Mouse (Mus musculus): ENCODE measurements around the gene Cpt1b. TPM values are rescaled to one million over a fixed set of nuclear protein-coding genes. Genes with fewer than 3 reads are reported as not detected.
"Not testable (repeated sequence)": the region's sequence is repeated elsewhere in the genome, so short reads cannot be mapped to it uniquely, and the experiment has no call there.

Cpt1b gene
- total RNA-seq, 2 experiments from 2014 or later = 1.9 to 2.3 TPM

GRCm38 (mm10) chr15:89434136-89434535 is 8.5 kb upstream of the Cpt1b start:
- no peak for DNase-seq (ENCODE audit: low spot score in 2 of 2)

- DNase-seq (ENCODE audit: low spot score in 2 of 2) = no peak
Observed at GRCm38 (mm10) chr15:89432946-89433345, 7.3 kb upstream of the Cpt1b start.

- DNase-seq (ENCODE audit: low spot score in 2 of 2) = no peak
Observed at GRCm38 (mm10) chr15:89431806-89432205, 6.1 kb upstream of the Cpt1b start.

DNA sequence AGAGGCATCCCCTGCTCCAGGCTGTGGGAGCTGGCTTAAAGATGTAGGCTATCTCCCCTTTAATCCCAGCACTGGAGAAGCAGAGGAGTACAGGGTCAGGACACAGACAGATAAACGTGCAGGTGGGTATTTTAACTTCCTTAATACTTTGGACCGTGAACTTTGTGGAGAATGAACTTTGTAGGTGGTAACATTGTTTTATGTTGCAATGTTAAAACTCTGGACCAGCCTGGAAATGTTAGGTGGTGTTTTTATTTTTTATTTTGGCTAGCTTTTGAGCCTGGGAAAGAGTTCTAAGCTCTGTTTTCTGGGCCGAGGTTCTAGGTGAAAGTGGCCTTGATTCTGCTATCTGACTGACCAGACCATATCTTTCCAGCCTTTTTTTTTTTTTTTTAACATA is 5.6 kb upstream of the Cpt1b start:
- DNase-seq (ENCODE audit: low spot score in 2 of 2) = no peak

GRCm38 (mm10) chr15:89430771-89431170 is 5.1 kb upstream of the Cpt1b start:
- not testable (repeated sequence) for DNase-seq (ENCODE audit: low spot score in 2 of 2)

DNA sequence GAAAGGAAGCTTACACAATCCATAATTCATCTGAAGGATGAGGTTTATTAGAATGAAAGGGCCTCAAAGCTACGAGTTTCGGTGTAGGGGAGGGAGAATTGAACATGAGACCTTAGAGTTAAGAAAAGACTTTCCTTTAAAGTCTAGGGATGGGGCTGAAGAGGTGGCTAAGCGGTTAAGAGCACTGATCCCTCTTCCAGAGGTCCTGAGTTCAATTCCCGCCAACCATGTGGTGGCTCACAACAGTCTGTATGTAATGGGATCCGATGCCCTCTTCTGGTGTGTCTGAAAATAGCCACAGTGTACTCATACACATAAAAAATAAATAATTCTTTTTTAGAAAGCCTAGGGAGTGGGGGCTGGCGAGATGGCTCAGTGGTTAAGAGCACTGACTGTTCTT is 4.7 kb upstream of the Cpt1b start:
- no peak for DNase-seq (ENCODE audit: low spot score in 2 of 2)

DNA sequence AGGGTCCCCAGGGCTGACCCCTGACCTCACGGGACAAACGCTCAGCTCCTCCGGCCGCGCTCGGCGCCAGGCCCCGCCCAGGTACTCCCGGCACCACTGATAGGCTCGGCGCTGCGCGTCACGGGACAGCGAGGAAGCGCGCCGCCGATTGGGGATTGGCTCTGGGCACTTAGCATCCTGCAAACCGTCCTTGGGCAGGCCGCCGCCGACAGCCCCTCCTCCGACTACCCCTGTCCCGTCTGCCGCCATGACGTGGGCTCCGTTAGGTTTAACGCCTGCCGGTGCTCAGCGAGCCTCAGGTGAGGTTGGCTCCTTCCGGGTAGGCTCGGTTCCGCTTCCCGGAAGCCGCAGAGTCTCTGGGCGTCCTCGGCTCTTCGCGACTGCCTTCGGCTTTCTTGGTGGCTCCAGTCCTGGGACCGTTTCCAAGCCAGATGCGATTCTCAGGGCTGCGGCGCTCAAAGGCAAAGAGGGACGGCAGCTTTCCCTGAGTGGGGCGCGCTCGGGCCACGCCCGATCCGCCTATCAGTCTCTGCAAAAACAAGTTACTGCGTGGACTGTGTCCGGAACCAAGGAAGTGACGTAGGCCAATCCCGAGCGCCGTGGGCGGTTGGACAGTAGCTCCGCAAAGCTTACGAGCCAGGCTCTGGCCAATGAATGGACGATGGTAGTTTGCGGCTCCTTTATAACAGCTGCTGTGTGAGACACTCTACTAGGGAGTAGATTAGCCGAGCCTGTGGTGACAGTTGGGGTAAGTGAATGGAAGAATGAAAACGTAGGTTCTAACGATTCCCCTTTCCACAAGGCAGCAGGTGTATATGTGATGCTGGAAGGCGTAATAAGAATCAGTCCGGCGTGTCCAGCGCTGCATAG is 3.9 kb upstream of the Cpt1b start, which contains the start of the genes C730034F03Rik, Gm44502 and Chkb:
TSS of gene C730034F03Rik (plus strand) at position 238 of the 870 bp plus-strand sequence.
TSS of gene Gm44502 (minus strand) at position 345 of the 870 bp plus-strand sequence.
TSS of gene Chkb (minus strand) at position 557 of the 870 bp plus-strand sequence.
- peak; percentile 92 to 95 for DNase-seq (ENCODE audit: low spot score in 2 of 2)

- DNase-seq (ENCODE audit: low spot score in 2 of 2) = no peak
Observed at GRCm38 (mm10) chr15:89428821-89429351, 3.2 kb upstream of the Cpt1b start.

DNA sequence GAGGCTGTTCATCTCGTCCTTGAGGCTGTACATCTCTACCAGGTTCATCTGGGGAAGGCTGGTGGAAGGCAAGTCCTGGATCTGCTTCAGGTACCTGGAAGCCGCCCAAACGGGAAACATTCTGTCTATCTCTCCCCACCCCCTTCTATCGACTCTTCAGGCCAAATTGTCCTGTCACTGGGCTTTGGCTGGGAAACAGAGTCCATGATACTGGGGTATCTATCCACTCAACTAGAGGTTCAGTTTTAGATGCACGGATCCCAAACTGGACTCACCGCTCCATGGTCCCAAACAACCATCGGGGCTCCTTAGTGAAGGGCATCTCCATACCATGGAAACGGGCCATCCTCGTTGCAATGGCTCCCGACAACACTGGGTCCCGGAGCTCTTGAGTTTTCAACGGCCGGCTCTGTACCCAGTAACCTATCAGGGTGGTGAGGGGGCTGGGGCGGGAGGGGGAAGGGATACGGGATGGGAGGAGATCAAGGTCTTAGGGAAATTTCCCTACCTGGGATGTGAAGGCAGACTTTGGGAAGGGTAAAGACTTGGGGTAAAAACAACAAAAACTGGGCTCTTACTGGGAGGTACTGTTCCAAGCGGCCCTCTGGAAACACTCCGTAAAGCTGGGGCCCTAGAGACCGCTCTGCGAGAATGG is 2.6 kb upstream of the Cpt1b start:
- no peak for DNase-seq (ENCODE audit: low spot score in 2 of 2)

DNA sequence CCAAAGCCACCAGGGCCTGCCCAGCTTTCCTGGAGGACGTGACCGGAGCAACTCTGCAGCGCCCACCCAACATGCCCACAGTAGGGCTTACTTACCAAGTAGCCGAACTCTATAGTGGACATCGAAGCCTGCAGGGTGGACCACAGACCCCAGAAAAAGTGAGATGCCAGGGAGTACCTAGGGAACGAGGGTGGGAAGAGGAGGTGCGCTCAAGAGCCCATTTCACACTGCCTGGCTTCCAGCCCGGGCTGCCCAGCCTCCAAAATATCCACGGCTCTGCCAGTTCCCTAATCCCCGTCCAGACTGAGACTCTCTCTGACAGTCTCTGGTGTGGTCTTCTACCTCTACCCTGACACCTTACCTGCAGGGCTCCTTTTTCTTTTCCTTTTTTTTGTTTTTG is 1.1 kb upstream of the Cpt1b start:
- no peak for DNase-seq (ENCODE audit: low spot score in 2 of 2)

DNA sequence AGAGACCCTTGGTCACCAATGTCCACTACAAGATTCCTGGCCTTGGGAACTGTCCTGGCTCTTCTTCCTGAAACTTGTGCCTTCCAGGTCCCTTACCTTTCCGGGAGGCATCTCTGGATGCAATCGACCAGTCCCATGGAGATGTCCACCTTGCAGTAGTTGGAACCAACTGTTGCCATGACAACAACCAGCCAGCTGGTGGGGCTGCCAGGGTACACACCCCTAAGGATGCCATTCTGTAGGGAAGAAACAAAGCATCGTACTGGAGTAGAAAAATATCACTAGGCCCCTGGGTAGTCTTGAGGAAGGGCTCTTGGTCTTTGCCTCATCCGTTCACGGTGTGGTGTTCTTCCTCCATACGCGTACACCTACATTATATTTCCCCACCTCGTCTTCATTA is 1.0 kb downstream of the Cpt1b start:
- DNase-seq (ENCODE audit: low spot score in 2 of 2) = no peak

DNA sequence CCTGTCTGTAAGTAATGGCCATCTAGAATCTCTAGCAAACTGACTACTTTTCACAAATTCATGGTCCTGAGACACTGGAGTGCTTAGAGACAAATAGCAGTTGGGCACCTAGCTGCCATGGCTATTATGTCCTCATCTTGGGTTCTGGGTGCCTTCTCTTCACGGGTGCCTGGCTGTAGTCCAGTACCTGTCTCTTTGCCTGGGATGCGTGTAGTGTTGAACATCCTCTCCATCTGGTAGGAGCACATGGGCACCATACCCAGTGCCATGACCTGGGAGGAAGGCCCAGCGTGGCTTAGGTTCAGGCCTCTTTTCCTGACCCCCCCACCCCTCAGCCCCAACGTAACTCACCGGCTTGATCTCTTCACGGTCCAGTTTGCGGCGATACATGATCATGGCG is 3.7 kb downstream of the Cpt1b start:
- no peak for DNase-seq (ENCODE audit: low spot score in 2 of 2)

DNA sequence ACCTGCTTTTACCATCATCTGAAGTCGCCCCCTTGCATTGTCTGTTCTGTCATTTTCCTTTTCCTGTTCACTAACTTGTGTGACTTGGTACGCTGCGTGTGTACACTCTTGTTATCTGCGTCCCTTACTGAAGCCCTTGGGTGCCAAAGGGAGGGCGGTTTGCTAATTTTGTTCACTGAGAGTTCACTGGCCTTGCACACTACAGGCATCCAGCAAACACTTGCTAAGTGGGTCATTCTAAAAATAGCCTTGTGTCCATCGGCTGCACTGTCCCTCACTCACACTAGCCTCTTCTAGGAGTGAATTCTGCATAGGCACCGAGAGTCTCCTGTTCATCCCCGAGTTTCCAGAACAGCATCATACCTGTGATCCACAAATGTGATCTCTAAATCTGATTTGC is 10.4 kb downstream of the Cpt1b start:
- DNase-seq (ENCODE audit: low spot score in 2 of 2) = no peak

- DNase-seq (ENCODE audit: low spot score in 2 of 2) = no peak
Observed at GRCm38 (mm10) chr15:89410118-89410517, 15.5 kb downstream of the Cpt1b start, which contains the start of gene Syce3. Gene Syce3 (minus strand): TSS chr15:89410503.

DNA sequence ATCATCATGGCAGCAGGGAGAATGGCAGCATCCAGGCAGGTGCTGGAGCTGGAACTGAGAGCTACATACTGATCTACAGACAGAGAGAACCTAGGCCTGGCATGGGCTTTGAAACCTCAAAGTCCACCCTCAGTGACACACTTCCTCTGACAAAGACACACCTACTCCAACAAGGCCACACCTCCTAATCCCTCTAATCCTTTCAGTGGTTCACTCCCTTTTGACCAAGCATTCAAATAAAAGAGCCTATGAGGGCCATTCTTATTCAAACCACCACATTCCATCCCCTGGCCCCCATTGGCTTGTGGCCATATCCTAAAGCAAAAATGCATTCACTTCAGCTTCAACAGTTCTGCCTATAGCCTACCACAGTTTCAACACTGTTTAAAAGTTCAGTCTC is 19.0 kb downstream of the Cpt1b start:
- DNase-seq (ENCODE audit: low spot score in 2 of 2) = no peak

GRCm38 (mm10) chr15:89404831-89405623 is 20.6 kb downstream of the Cpt1b start:
- no peak for DNase-seq (ENCODE audit: low spot score in 2 of 2)

- DNase-seq (ENCODE audit: low spot score in 2 of 2) = no peak
Observed at GRCm38 (mm10) chr15:89402471-89402870, 23.2 kb downstream of the Cpt1b start.

DNA sequence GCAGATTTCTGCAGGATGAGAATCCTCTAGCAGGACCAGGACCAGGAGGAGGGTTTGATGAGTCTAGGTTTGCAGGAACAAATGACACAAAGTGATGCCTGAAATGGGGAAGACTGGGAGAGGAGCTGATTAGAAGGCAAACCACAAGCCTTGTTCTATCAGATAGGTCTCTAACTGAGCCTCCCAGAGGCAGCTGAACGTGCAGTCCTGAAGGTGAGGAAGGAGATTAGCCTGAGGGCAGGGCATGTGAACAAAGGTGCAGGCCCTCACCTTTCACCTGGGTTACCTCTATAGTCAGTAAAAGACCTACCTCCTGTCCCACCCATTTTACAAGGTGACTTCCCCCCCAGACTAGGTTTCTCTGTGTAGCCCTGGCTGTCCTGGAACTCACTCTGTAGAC is 25.9 kb downstream of the Cpt1b start:
- no peak for DNase-seq (ENCODE audit: low spot score in 2 of 2)

- DNase-seq (ENCODE audit: low spot score in 2 of 2) = no peak
Observed at GRCm38 (mm10) chr15:89398146-89398545, 27.5 kb downstream of the Cpt1b start.

- no peak for DNase-seq (ENCODE audit: low spot score in 2 of 2)
Observed at GRCm38 (mm10) chr15:89396883-89397282, 28.8 kb downstream of the Cpt1b start.

- no peak for DNase-seq (ENCODE audit: low spot score in 2 of 2)
Observed at GRCm38 (mm10) chr15:89390081-89390480, 35.6 kb downstream of the Cpt1b start.
